Mouse (Mus musculus) heart, adult 8-10 months (tissue): ENCODE results near the gene Defb48. TPM values are rescaled to one million over a fixed set of nuclear protein-coding genes. Genes with fewer than 3 reads are reported as not detected.

Source experiments
- DNase-seq: peaks from one replicate; pipeline ENCODE4 v3.0.0; 2022; ENCODE audit warnings: low spot score
- total RNA-seq, 4 experiments: library from RNA; stranded (reverse); gene quantifications; 2 replicates each; pipeline ENCODE4 v1.2.4; 2022

Defb48 gene
- total RNA-seq, result not detected

DNA sequence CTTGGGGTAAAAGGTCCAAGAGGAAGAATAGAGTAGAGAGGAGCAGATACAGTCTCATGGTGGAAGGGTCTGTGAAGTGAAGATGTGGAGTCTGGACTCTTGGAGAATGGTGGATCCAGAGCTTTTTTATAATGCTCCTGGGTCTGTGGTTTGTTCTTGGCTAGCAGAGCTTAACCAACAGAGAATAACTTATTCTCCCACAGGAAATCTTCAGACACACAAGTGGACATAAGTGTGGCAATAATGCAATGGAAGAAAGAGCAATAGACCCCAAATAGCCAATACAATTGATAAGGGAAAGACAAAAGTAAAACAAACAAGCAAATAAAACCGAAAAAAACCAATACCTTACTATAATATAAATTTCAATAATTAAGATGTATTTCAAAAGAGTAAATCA is at the start of gene Defb48:
TSS of gene Defb48 (minus strand) at position 101 of the 400 bp plus-strand sequence.
- no peak for DNase-seq

DNA sequence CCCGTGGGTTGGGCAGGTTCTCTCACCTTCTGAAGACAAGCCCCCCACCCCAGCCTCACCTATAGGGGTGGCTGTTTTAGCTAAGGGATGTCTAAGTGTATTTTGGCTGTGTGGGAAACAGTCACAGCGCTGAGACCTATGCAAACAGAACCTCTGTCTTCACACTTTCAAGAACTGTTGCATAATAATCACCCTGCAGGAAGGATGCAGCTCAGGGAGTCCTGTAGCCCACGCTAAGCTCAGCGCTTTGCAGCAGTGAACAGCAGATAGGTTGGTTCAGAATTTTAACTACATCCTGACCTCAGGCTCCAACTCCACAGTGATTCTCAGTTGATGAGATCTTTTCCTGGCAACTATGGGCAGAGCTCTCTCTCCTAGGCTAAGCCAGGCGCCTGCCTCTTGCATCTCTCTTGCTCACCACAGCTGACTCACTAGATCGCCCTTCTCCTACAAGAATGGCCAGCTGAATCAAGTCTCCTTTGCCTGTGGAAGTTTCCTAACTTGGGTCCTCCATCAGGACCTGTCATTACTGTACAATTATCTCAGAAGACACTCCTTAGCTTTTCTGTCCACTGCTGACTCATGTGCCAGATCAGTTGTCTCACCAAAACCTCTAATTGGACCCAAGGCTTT is 36.3 kb upstream of the Defb48 start:
- DNase-seq, result no peak

DNA sequence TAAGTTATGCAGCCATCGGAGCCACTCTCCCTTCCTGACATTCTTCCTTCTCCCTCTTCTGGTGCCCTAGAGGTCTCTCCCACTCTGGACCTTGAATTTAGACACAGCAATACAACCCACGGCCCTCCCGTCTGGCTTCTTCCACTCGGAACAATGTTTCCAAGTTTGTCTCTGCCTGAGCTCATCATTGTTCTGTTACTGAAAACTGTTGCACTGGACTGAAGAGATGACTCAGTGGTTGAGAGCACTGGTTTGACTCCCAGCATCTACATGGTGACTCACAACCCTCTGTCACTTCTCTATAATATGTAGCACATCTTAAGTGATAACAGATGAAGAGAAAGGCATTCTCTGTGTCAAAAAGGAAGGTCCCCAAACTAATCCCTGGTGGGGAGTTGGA is 30.4 kb upstream of the Defb48 start:
- no peak for DNase-seq

GRCm38 (mm10) chr14:63013082-63013481 is 28.8 kb upstream of the Defb48 start:
- DNase-seq, result no peak

GRCm38 (mm10) chr14:63011471-63011870 is 27.2 kb upstream of the Defb48 start, which contains the start of gene Defb43:
Gene Defb43 (plus strand): TSS chr14:63011771.
- no peak for DNase-seq

DNA sequence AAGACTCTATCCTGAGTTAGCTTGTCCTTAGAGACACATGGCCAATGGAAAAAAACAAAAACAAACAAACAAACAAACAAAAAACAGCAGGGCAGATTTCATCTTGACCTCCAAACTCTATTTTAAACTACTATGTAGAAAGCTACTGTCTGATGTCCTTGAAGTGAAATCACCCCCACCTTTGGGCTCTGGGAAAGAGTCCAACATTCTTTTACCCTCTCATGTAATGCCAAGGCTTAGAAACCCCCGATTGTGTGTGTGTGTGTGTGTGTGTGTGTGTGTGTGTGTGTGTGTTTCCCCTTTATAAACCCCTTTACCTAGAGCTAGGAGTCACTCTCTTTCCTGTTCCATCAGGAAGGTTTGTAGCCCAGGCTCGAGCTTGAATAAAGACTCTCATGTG is 18.3 kb upstream of the Defb48 start:
- peak; percentile 3 for DNase-seq

DNA sequence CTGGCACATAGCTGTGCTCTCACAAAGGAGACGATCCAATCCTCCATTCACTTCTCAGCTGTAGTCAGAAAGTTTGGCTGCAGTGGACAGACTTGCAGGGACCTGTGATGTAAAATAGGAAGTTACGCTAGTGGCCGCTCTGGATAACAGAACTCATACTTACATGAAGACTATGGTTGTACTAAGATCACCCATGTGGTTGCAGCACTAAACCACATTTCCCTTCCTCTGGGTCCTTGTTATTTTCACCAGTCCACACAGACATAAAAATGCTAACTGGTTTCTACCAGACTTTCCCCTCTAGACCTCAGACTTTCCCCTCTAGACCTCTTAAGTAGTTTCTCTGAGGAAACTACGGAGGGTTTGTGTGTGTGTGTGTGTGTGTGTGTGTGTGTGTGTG is 14.7 kb upstream of the Defb48 start:
- DNase-seq, result no peak

- DNase-seq, result no peak
Observed at GRCm38 (mm10) chr14:62997777-62998176, 13.5 kb upstream of the Defb48 start, which contains the start of gene Defb47. Gene Defb47 (plus strand): TSS chr14:62998077.

GRCm38 (mm10) chr14:62991849-62992510 is 7.7 kb upstream of the Defb48 start:
- DNase-seq, result no peak

- no peak for DNase-seq
Observed at GRCm38 (mm10) chr14:62991271-62991670, 7.0 kb upstream of the Defb48 start.

DNA sequence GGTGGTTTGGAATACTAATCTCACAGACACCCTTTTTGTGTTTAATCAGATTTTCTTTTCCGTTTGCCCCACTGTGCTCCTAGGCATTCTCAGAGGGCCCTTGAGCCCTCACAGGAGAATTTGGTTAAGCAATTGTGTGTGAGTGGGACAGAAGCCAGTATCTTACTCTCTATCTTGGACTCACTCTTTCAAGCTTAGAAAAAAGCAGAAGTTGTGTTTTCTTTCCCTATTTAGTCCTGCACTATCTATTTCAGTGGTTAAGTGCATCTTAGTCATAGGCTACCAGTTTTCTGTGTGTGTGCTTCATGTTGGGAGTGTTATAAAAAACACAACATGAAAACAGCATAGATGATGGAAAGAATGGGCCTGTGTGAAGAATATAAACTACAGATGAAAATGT is 4.5 kb downstream of the Defb48 start:
- DNase-seq, result no peak

- DNase-seq, result peak; percentile 53
Observed at GRCm38 (mm10) chr14:62975046-62975445, 9.3 kb downstream of the Defb48 start.

DNA sequence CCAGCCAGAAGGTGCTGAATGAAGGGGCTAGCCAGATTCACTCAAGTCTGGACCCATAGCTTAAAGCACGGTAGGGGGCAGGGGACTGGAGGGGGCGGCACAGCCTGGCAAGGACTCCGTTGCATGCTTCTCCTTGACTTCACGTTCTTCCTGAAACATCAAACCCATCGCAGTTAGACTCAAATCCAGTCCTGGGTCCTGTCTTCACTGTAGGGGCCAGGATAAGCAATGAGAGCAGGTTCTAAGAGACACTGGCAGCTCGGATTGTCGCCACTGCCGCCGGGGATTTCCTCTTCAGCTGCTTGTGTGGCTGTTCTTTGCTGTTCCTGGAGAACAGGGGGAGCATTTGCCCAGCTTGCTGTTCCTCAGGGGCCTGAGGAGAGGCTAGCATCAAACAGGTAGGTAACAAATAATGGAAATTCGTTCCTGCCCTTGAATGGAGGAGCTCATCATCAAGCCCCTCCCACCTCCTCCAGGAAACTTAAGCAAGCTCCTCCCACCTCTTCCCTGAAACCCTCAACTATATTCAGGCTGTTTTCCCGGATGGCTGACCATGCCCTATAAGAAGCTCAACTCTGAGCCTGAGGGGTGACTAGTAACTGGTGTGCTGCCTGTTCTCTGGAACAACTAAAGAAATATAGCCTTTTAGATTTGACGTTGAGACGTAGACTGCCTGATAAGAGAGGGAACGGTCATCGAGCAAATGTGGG is 18.3 kb downstream of the Defb48 start:
- no peak for DNase-seq

GRCm38 (mm10) chr14:62965342-62965741 is 19.0 kb downstream of the Defb48 start:
- no peak for DNase-seq

- DNase-seq, result no peak
Observed at GRCm38 (mm10) chr14:62963632-62964031, 20.7 kb downstream of the Defb48 start.

DNA sequence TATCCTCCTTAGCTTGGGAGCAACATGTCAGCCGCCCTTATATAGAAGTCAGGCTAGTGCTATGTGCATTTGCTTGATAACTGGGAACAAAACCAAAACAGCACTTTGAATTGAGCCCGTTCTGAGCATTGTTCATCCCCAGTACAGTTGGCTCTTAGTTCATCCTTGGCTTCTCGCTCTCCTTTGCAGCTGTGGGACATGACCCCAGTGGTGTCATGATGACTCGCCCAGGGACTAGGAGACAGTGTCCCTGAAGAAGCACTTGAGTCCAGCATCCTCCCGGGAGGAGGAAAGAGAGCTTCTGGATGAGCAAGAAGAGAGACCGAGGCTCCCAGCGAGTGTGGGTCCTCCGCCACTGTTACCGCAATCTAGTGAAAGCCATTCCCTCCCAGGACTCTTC is 28.2 kb downstream of the Defb48 start:
- no peak for DNase-seq

DNA sequence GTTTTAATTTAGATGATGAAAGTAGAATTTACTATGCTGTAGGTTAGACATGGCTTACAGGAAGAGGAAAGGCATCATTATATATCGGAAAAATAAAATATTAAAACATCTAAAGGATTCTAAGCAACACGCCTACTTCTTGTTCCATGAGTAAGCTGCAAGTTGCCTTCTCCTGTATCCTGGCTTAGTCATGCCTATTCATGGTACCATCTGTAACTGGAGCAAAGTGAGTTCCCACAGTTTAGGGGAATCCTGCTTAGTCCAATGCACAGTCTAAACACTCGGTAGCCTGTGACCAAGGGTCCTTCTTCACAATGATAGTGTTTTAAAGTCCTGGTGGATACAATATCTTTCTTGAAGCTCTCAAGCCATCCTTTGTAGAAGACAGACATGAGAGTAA is 37.5 kb downstream of the Defb48 start:
- DNase-seq, result no peak

DNA sequence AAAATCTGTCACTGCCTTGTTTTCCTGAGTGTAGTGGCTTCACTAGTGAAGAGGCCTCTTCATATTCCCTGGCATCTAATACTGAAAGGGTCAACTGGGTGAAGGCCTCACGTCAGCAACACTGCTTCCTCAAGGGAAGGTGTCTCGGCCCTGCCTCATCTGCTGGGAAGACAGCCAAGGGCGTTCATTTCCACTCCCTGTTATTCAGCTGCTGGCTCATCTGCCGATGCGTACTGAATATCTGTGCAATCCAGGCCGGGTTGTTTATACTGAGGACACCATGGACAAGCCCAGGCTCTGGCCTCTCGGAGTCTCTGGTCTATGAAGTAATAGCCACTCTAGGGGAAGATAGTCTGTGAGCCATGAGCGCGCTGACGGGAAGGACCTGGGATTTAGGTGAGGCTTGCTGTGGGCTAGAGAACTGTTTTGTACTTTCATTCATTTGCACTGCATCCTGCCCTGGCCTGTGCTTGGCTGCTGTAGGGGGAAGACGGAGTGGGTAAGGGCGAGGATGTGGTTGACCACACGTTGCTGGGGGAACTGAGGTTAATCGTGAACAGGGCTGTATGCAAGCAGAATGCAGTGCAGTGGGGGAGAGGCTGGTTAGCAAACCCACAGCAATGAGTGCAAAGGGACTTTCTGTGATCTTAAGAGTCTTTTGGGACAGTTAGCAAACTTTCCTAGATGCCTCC is 43.8 kb downstream of the Defb48 start:
- peak; percentile 46 for DNase-seq

DNA sequence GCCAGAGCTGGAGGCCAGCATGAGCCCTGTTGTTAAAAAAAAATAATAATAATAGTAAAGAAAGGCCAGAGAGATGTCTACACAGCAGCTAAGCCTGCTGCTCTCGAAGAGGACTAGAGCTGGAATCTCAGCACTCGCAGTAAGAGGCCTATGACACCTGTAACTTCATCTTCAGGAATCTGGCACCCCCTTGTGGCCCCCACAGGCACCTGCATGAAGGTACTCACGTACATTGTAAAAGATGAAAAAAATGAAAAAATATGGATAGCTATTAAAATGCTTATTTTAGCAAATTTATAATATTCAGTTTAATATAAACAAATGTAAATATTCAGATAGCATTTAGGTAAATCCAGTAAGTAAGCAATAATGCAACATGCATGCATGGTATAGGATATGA is 44.9 kb downstream of the Defb48 start:
- DNase-seq, result no peak

DNA sequence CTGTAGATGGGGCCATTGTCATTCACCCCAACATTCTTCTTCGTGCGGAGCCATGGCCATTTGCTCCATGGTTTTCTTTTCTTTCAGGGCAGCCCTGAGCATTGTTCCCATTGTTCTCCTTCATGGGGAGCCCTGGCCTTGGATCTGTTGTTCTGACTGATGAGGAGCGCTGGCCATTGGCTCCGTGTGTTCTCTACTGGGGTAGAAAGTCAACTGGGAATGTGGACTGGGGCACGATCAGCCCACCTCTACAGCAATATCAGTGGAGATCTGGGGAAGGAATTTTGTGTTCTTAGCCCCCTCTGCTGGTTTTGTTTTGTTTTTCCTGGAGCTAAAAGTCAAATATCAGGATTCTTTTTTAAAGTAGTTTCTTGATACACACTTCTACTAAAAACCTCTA is 46.6 kb downstream of the Defb48 start:
- peak; percentile 17 for DNase-seq

DNA sequence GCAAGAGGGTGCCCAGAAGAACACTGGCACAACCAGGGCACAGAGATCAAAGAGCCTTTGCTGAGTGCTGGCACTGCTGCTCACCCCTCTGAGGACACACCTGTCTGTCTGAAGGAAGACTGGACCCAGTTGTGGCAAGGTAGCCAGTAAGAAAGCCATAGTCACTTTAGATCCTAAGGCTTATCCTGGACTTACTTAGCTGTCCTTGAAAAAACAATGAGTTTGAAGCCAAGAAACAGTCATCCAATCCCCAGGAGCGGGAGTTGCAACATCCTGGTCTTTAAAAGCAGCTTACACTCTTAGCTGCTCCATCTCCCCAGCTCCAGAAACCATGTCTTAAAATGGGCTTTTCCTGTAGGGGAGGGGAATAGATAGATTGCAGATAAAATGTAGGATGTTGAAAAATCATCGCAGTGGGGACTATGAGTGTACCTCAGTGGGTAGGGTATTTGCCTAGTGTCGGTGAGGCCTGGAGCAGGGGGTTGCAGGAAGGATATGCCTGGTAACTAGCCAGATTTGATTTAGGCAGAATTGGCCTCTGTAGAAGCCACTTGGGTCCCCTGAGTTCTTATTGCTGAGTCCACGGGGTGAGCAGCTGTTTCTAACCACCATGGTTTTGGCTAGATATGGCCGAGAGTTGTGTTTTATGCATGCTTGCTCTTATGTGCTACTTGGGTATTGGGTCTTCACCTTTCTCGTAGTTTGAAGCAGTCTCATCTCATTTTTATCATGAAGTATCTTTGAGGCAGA is 47.5 kb downstream of the Defb48 start:
- DNase-seq, result peak; percentile 25
